Mouse (Mus musculus): ENCODE measurements around the gene Hdac9.

GRCm38 (mm10) chr12:34305453-34305852, 611.4 kb downstream of the Hdac9 start:
- no peak for TF ChIP-seq CEBPB (IDR thresholded peaks at IDR 0.05; ENCODE audit: low read depth)
- TF ChIP-seq CTCF (IDR thresholded peaks at IDR 0.05; ENCODE audit: control insufficient read depth, insufficient read depth, insufficient read length) = no peak
- TF ChIP-seq MAX (IDR thresholded peaks at IDR 0.05) = no peak
- no peak for TF ChIP-seq MYOG (IDR thresholded peaks at IDR 0.05; ENCODE audit: control insufficient read depth, extremely low read depth, insufficient read length)
- TF ChIP-seq USF1 (IDR thresholded peaks at IDR 0.05; ENCODE audit: low read depth) = no peak

Data from C2C12 (cell line).